Mouse (Mus musculus) inflammation-experienced regulatory T-cells (primary cell): ENCODE results near the gene Gm20547. TPM values are rescaled to one million over a fixed set of nuclear protein-coding genes. Genes with fewer than 3 reads are reported as not detected.

Experiments
- polyA plus RNA-seq, 2 experiments: library from polyadenylated mRNA; unstranded; fragments of 100-300 nt; shearing (Covaris generic); gene quantifications; one replicate each; pipeline ENCODE4 v1.2.1; 2017

Gm20547 gene
- not detected for polyA plus RNA-seq

DNA sequence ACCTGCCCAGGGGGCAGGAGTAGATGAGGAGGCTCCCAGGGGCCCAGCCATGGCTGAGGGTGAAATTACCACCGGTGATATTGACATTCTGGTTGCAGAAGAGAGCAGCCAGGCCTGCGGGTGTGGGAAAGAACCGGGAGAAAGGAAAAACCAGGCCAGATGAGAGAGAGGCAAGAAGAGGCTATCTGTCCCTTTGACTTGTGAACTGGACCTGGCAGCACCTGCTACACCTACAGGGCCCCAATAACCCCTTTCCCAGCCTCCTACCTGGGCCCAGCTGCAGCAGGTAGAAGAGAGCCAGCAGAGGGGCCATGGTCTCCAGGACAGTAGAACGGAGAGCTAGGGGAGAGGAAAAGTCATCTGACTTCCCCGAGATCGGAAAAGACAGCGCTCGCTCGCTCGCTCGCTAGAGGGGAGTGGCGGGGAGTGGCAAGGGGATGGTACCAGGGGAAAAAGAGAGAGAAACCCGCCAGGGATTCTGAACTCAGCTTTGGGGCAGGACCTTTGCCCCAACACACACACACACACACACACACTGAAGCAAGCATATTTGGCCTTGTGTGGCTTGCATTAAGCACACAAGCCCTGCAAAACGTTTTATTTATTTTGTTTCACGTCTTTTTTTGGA is at the start of gene Gm20547:
Gene Gm20547 (minus strand): TSS at position 360 of the 628 bp plus-strand sequence.

DNA sequence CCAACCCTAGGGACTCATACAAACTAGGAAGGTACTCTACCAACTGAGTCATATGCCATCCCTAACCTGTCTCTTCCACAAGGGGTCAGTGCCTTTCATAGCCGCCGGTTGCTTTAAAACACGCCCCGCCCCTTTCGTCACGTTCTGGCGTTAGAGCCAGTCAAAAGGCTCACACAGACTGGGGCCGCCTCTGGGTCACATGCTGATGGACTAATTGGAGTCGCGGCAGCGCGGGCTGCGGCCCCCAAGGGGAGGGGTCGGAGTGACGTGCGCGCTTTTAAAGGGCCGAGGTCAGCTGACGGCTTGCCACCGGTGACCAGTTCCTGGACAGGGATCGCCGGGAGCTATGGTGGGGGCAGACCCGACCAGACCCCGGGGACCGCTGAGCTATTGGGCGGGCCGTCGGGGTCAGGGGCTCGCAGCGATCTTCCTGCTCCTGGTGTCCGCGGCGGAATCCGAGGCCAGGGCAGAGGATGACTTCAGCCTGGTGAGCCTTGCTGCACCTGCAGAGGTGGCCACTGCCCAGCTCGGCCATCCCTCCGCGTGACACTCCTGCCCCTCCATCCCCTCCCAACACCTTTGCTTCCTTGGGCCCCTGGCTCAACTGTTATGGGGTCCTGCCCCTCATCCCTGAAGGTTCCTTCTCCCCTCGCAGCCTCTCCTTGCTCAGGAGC is 49.4 kb upstream of the Gm20547 start, which contains the start of gene Neu1:
Gene Neu1 (plus strand): TSS at position 193 of the 674 bp plus-strand sequence.

DNA sequence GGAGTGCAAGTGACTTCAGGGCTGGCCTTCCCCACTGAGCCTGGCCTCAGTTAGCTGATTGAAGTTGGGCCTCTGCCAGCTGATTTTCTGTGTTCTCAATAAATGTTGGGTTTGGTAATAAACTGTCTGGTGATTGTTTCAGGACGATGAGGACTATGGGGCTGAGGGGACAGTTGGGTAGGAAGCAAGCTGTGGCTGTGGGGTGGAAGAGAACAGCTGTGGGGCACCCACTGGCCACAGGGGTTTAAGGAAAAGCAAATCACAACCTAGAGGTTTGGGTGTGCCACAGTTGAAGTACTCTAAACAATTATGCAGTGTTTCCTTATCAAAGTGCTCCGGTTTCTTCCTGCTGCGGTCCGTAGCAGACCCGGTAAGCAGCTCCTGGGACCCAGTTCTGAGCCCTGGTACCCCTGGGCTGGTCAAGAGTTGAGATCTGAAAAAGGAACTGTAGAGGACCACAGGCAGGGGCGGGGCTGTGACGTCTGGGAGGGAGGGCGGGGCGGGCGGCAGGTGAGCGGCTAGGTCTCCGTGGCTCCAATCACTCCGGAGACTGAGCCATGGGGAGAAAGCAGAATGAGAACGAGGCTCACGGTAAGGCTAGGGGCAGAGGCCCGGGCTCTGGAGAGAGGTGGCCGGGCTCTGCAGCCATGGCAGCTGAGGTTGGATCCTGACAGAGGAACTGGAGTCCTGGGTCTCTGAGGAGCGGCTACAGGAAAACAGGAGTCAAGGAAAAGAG is 32.3 kb upstream of the Gm20547 start, which contains the start of gene Slc44a4:
Gene Slc44a4 (plus strand): TSS at position 537 of the 736 bp plus-strand sequence.

DNA sequence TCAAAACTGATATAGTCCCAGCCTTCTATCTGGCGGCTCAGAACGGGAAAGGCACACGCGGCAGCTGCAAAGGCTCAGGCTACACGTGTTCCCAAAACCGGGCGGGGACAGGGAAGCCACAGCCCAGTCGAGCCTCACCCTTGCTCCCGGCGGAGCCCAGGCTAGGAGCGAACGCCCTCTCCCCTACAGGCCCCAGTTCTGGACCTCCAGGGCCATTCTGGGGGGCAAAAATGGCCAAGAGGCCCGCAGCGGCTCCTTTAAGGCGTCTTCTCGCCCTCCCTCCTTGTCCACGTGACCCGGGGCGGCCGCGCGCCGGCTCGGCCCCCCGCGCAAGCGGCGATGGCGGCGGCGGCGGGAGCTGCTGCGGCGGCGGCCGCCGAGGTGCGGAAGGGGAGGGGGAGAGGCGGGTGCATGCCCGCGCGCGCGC is 16.3 kb upstream of the Gm20547 start, which contains the start of the genes C2 and Ehmt2:
Gene C2 (minus strand): TSS at position 106 of the 427 bp plus-strand sequence.
Gene Ehmt2 (plus strand): TSS at position 310 of the 427 bp plus-strand sequence.

DNA sequence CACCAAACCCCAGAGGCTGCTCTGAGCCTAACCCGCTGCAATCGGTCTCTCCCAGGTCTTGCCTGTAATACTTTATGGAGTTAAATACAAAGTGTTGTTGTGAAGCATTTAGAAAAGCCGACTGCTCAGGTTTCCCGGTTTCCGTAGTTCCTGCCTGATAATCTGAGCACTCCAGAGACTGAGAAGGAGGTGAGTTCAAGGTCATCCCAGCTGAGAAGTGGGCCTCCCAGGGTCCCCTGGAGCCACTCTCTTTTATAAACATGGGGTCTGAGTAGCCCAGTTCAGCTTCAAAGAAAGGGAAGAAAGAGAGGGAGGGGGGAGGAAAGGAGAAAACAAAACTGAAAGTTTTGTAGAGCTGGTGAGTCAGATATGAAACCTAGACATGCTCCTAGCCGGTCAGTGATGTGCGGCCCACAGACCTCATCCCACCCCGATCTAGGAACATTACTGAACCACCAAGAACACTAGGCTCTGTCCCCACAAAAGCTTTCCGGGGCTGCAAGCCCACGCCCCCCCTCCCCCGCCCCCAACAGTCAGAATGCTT is 2.4 kb downstream of the Gm20547 start, which contains the start of gene Zbtb12:
Gene Zbtb12 (plus strand): TSS at position 148 of the 544 bp plus-strand sequence.

DNA sequence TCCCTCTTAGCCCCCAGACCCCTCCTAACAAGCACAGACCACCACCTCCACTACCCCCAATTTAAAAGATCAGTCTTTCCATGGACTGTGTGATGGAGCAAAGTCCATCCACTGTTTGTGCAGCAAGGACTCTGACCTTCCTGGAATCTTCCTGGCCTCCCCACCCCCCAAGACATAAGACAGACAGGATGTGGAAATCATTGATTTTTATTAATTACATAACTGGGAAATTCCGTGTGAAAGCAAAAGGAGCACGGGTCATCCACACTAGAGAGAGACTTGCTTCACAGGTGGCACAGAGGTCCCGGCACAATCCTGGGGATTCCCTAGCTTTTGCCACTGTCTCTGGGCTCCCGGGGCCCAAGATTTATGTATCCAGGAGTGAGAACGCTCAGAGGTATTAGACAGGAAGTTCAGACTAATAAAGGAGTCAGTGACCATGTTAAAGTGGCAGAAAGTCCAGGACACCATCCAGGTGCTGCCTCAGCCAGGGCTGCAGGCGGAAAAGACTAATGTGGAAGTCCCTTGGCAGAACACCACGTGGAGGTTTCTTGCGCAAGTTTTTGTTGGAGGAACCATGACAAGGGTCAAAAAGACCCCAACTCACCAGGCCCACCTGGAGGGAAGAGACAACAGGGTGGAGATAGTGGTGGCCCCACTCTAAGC is 19.3 kb downstream of the Gm20547 start, which contains the start of gene Cfb:
Gene Cfb (minus strand): TSS at position 103 of the 666 bp plus-strand sequence.

DNA sequence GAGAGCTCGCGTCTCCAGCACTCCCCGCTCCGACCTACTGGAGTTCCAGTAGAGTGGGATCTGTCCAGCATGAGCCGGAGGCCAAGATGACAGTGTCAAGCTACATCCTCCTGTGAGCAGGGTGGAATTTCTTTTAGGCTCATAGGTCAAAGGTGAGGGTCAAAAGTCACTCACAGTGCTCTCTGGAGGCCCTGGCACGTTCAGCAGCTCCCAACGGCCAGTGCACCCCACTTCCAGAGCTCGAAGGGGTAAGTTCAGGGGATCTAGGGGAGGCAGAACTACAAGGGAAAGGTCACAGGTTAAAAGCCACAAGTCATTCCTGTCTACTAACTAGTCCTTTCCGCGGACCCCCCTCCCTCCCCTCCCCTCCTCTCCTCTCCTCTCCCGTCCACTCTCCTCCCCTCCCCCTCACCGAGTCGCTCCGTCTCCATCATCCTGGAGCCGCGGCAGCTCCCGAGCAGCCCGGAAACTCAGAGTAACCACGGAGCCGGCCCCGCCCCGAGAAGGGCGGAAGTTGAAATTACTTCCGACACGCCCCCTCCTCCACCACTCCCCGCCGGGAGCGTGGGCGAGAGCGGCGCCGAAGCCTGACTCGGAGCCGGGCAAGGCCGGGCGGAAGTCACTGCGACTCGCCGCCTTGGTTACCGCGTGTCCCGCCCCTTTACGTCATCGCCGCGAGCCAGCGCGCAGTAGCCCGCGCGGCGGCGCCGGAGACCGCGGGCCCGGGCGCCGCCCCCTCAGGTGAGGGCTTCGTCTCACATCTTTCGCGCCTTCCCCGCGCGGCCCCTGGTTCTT is 31.9 kb downstream of the Gm20547 start, which contains the start of the genes Skiv2l and Nelfe:
Gene Skiv2l (minus strand): TSS at position 489 of the 795 bp plus-strand sequence.
Gene Nelfe (plus strand): TSS at position 670 of the 795 bp plus-strand sequence.

DNA sequence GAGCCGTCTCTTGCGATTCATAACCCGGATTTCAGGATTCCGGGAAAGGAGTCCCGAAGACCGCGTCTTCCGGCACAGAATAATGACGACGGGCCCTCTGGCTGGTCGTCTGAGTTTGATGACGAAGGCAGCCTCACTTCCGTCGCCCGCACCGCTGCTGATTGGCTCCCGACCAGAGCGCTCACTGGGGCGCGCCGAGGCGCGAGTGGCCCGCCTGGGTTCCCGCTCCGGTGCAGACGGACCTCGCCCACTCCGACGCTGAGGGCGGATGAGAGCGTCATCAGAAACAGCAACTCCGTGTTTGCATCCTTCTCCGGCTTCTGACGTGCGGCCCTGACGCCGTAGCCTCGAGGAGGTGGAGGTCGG is 45.0 kb downstream of the Gm20547 start, which contains the start of the genes Stk19 and Dxo:
Gene Stk19 (minus strand): TSS at position 90 of the 366 bp plus-strand sequence.
Gene Dxo (plus strand): TSS at position 164 of the 366 bp plus-strand sequence.

Other genes with a start within 250 kb of the Gm20547 start
- gene Fkbpl, start 237.3 kb downstream of the Gm20547 start, polyA plus RNA-seq: 1 to 10 TPM; 3.7 to 7.1 TPM
- gene Atf6b, start 234.9 kb downstream of the Gm20547 start, polyA plus RNA-seq: 10 to 100 TPM; 69.7 to 80.4 TPM
- under 1 TPM in 1 of 2 experiments, not detected in 1; 0.09 TPM for gene Tnxb, start 211.5 kb downstream of the Gm20547 start, polyA plus RNA-seq
- 1 to 10 TPM in 1 of 2 experiments, under 1 TPM in 1; 0.16 to 4.8 TPM for gene C4b, start 138.2 kb downstream of the Gm20547 start, polyA plus RNA-seq
- not detected for gene Cyp21a1, start 77.5 kb downstream of the Gm20547 start, polyA plus RNA-seq
- 10 to 100 TPM; 29.4 to 36.0 TPM for gene Stk19, start 45.1 kb downstream of the Gm20547 start, polyA plus RNA-seq
- gene Dxo, start 45.0 kb downstream of the Gm20547 start, polyA plus RNA-seq: 10 to 100 TPM; 63.2 to 66.7 TPM
- 100 to 1,000 TPM; 103 to 142 TPM for gene Skiv2l, start 31.8 kb downstream of the Gm20547 start, polyA plus RNA-seq
- 10 to 100 TPM; 48.2 to 64.7 TPM for gene Nelfe, start 31.7 kb downstream of the Gm20547 start, polyA plus RNA-seq
- gene Cfb, start 19.5 kb downstream of the Gm20547 start, polyA plus RNA-seq: under 1 TPM; 0.40 to 0.65 TPM
- under 1 TPM; 0.27 to 0.39 TPM for gene Zbtb12, start 2.6 kb downstream of the Gm20547 start, polyA plus RNA-seq
- 1 to 10 TPM; 1.6 to 3.3 TPM for gene C2, start 16.2 kb upstream of the Gm20547 start, polyA plus RNA-seq
- gene Ehmt2, start 16.4 kb upstream of the Gm20547 start, polyA plus RNA-seq: 10 to 100 TPM; 65.4 to 83.5 TPM
- gene Slc44a4, start 32.4 kb upstream of the Gm20547 start, polyA plus RNA-seq: under 1 TPM in 1 of 2 experiments, not detected in 1; 0.21 TPM
- 10 to 100 TPM; 78.7 to 95.7 TPM for gene Neu1, start 49.2 kb upstream of the Gm20547 start, polyA plus RNA-seq
- 100 to 1,000 TPM; 378 to 903 TPM for gene Hspa1b, start 77.2 kb upstream of the Gm20547 start, polyA plus RNA-seq
- 10 to 100 TPM; 13.3 to 18.6 TPM for gene Gm20481, start 87.9 kb upstream of the Gm20547 start, polyA plus RNA-seq
- gene Hspa1a, start 90.1 kb upstream of the Gm20547 start, polyA plus RNA-seq: 100 to 1,000 TPM in 1 of 2 experiments, 10 to 100 TPM in 1; 84.0 to 191 TPM
- under 1 TPM; 0.10 to 0.73 TPM for gene Hspa1l, start 90.7 kb upstream of the Gm20547 start, polyA plus RNA-seq
- gene Lsm2, start 99.8 kb upstream of the Gm20547 start, polyA plus RNA-seq: 100 to 1,000 TPM in 1 of 2 experiments, 10 to 100 TPM in 1; 80.1 to 110 TPM
- 100 to 1,000 TPM; 201 to 211 TPM for gene Vars, start 118.9 kb upstream of the Gm20547 start, polyA plus RNA-seq
- under 1 TPM; 0.07 to 0.34 TPM for gene Vwa7, start 134.5 kb upstream of the Gm20547 start, polyA plus RNA-seq
- gene Sapcd1, start 146.0 kb upstream of the Gm20547 start, polyA plus RNA-seq: 1 to 10 TPM; 1.5 to 2.5 TPM
- gene Msh5, start 164.7 kb upstream of the Gm20547 start, polyA plus RNA-seq: 1 to 10 TPM; 2.9 to 3.2 TPM
- gene Clic1, start 167.9 kb upstream of the Gm20547 start, polyA plus RNA-seq: 100 to 1,000 TPM; 533 to 549 TPM
- 1 to 10 TPM in 1 of 2 experiments, under 1 TPM in 1; 0.98 to 2.2 TPM for gene Ddah2, start 177.0 kb upstream of the Gm20547 start, polyA plus RNA-seq
- gene Ly6g6c, start 183.3 kb upstream of the Gm20547 start, polyA plus RNA-seq: 1 to 10 TPM in 1 of 2 experiments, not detected in 1; 2.0 TPM
- gene Mpig6b, start 184.1 kb upstream of the Gm20547 start, polyA plus RNA-seq: under 1 TPM; 0.11 to 0.16 TPM
- not detected for gene Ly6g6e, start 194.9 kb upstream of the Gm20547 start, polyA plus RNA-seq
- under 1 TPM in 1 of 2 experiments, not detected in 1; 0.60 TPM for gene Ly6g6d, start 196.0 kb upstream of the Gm20547 start, polyA plus RNA-seq
- not detected for gene Ly6g6f, start 203.6 kb upstream of the Gm20547 start, polyA plus RNA-seq
- 10 to 100 TPM; 73.9 to 82.7 TPM for gene Abhd16a, start 207.2 kb upstream of the Gm20547 start, polyA plus RNA-seq
- gene Ly6g5c, start 226.2 kb upstream of the Gm20547 start, polyA plus RNA-seq: not detected
- gene Ly6g5b, start 233.4 kb upstream of the Gm20547 start, polyA plus RNA-seq: 1 to 10 TPM in 1 of 2 experiments, under 1 TPM in 1; 0.90 to 3.6 TPM
- 10 to 100 TPM; 54.2 to 60.6 TPM for gene Gpank1, start 239.4 kb upstream of the Gm20547 start, polyA plus RNA-seq
- 100 to 1,000 TPM; 238 to 275 TPM for gene Csnk2b, start 240.0 kb upstream of the Gm20547 start, polyA plus RNA-seq
- 1 to 10 TPM; 1.9 to 3.0 TPM for gene D17H6S53E, start 244.3 kb upstream of the Gm20547 start, polyA plus RNA-seq